Mouse (Mus musculus) lung, postnatal 0 days (tissue): Measurements from ENCODE around the gene Farp1.

Experiments
- CTCF ChIP-seq: IDR thresholded peaks from 2 replicates; pipeline ENCODE4 v1.5.1; 2016; ENCODE audit warnings: antibody characterized with exemption, mild to moderate bottlenecking
- EP300 ChIP-seq: IDR thresholded peaks from 2 replicates; pipeline ENCODE4 v1.6.1; 2016; ENCODE audit warnings: antibody characterized with exemption, mild to moderate bottlenecking, control low read depth

DNA sequence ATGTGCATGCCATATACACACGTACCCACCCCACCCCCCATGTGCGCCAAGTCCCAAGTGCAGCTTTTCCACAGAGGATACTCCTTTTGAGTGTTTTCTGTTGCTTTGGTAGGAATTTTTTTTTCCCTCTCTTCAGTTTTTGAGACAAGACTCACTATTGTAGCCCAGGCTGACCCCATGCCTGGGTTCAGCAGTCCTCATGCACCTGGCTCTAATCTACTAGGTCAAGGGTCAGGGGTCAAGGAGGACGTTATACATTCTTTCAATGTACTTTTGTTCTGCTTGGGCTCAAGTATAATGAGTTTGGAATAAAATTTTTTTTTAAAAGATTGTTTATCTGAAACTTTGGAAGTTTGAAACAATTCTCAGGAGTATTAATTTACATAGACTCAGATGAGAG, 48.4 kb downstream of the Farp1 start:
- TF ChIP-seq CTCF (no peak), EP300 (no peak)
